Mouse (Mus musculus): ENCODE data around the gene Mrtfb. TPM values are rescaled to one million over a fixed set of nuclear protein-coding genes. Genes with fewer than 3 reads are reported as not detected.

Gene Mrtfb
- polyA plus RNA-seq, 1 experiment = 11.9 TPM

DNA sequence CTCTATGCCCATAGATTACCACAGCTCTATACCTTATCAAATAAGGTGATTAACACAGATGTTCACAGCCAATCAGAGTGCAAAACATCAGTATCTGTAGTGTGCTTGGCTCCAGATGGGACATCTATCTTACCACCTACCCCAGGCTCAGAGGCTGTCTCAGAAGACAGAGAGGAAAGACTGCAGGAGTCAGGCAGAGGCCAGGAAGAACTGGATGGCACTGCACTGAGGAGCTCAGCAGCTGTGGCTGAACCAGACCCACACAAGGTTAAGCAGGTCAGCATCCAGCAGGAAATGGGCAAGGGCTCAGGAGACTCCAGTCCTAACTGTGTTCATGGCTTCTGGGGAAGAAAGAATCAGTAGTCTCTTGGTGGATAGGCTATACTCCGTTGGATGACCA lies 55.1 kb downstream of the Mrtfb start:
- H3K27ac ChIP-seq (ENCODE audit: control insufficient read depth, insufficient read depth, low read depth, low read length) = no peak overlapping the region
- H3K27me3 ChIP-seq (ENCODE audit: control insufficient read depth, insufficient read depth, low read length) = no peaks in the 10 kb centered on the region
- H3K4me1 ChIP-seq (ENCODE audit: control insufficient read depth, insufficient read depth, low read length) = no peaks in the 10 kb centered on the region
- H3K36me3 ChIP-seq (ENCODE audit: control insufficient read depth, insufficient read depth, low read length) = no peaks in the 10 kb centered on the region
- TF ChIP-seq CTCF (IDR thresholded peaks at IDR 0.05; ENCODE audit: control insufficient read depth, insufficient read depth, insufficient replicate concordance, low read depth, low read length) = no peak
- TF ChIP-seq POLR2A (IDR thresholded peaks at IDR 0.05; ENCODE audit: control insufficient read depth, low read depth, low read length) = no peak
- H3K4me3 ChIP-seq (ENCODE audit: control insufficient read depth, low read depth, low read length) = no peak overlapping the region

DNA sequence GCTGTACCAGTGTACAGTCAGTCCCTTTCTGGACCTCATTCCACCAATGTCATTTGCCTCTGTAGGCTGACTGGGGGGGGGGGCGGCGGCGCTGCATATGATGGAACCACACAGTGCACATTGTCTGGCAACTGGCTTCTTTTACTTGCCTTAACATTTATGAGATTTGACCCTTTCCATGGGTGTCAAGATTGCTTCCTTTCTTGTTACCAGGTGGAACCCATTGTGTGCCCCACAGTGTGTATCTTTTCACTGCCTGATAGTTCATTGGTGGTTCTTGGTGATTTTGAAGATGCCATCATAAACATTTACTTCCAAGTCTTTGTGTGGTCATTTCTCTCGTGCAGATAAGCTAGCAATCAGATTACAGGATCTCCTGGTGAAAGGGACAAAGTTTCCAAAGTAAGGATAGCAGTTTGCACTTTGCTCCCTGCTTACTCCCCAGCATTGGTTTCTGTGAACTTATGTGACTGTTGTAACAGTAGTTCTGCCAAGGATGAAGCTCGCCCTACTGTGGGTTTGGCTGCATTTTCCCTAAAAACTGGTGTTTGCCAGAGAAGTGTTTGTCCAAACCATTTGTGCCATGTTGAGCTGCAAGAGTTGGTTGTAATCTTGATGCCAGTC lies 56.9 kb downstream of the Mrtfb start:
- Histone ChIP-seq H3K4me3 (ENCODE audit: control insufficient read depth, low read depth, low read length) (no peak overlapping the region), H3K36me3 (ENCODE audit: control insufficient read depth, insufficient read depth, low read length) (no peaks in the 10 kb centered on the region), H3K4me1 (ENCODE audit: control insufficient read depth, insufficient read depth, low read length) (no peaks in the 10 kb centered on the region), H3K27me3 (ENCODE audit: control insufficient read depth, insufficient read depth, low read length) (no peaks in the 10 kb centered on the region), H3K27ac (ENCODE audit: control insufficient read depth, insufficient read depth, low read depth, low read length) (no peak overlapping the region)
- TF ChIP-seq CTCF (IDR thresholded peaks at IDR 0.05; ENCODE audit: control insufficient read depth, insufficient read depth, insufficient replicate concordance, low read depth, low read length) (no peak), POLR2A (IDR thresholded peaks at IDR 0.05; ENCODE audit: control insufficient read depth, low read depth, low read length) (no peak)

DNA sequence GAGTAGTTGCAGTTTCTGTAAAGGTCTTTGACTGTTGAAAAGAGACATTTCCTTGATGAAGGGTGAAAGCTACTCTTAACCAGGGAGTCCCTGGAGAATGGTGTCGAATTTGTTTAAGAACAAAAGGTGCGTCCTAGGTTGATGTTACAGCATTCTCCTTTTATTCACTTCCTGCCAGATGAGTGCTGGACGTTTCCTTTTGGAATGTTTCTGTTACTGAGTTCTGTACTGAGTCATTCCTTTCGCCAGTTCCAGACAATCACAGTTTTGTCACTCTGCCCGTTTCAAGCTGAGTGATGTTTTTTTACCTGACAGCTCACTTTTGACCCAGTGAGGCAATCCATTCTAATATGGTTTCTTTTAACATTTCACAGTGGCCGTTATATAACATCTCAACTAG lies 67.5 kb downstream of the Mrtfb start:
- Histone ChIP-seq H3K4me1 (ENCODE audit: control insufficient read depth, insufficient read depth, low read length) (no peaks in the 10 kb centered on the region), H3K4me3 (ENCODE audit: control insufficient read depth, low read depth, low read length) (no peak overlapping the region), H3K27ac (ENCODE audit: control insufficient read depth, insufficient read depth, low read depth, low read length) (no peak overlapping the region), H3K27me3 (ENCODE audit: control insufficient read depth, insufficient read depth, low read length) (no peaks in the 10 kb centered on the region), H3K36me3 (ENCODE audit: control insufficient read depth, insufficient read depth, low read length) (no peaks in the 10 kb centered on the region)
- TF ChIP-seq POLR2A (IDR thresholded peaks at IDR 0.05; ENCODE audit: control insufficient read depth, low read depth, low read length) (no peak), CTCF (IDR thresholded peaks at IDR 0.05; ENCODE audit: control insufficient read depth, insufficient read depth, insufficient replicate concordance, low read depth, low read length) (no peak)

DNA sequence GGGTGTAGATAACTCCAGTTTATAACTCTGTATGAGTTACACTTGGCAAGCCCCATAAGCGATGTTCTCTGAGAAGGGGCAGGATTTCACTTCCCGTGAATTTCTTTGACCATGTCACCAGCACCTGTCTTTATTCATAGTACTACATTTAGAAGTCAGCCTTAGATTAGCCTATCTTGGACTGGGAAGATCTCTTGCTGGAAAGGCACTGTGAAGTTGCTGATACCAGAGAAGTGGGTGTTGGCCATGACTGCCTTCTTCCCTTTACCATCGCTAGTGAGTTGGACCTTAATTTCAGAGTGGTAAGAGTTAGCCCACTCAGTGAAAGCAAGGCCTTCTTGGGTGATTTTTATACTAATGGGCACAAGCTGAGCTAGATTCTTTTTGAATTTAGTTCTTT lies 70.3 kb downstream of the Mrtfb start:
- no peaks in the 10 kb centered on the region for H3K27me3 ChIP-seq (ENCODE audit: control insufficient read depth, insufficient read depth, low read length)
- H3K36me3 ChIP-seq (ENCODE audit: control insufficient read depth, insufficient read depth, low read length) = no peaks in the 10 kb centered on the region
- TF ChIP-seq CTCF (IDR thresholded peaks at IDR 0.05; ENCODE audit: control insufficient read depth, insufficient read depth, insufficient replicate concordance, low read depth, low read length) (no peak), POLR2A (IDR thresholded peaks at IDR 0.05; ENCODE audit: control insufficient read depth, low read depth, low read length) (no peak)
- no peak overlapping the region for H3K27ac ChIP-seq (ENCODE audit: control insufficient read depth, insufficient read depth, low read depth, low read length)
- no peak overlapping the region for H3K4me3 ChIP-seq (ENCODE audit: control insufficient read depth, low read depth, low read length)
- H3K4me1 ChIP-seq (ENCODE audit: control insufficient read depth, insufficient read depth, low read length) = no peaks in the 10 kb centered on the region

DNA sequence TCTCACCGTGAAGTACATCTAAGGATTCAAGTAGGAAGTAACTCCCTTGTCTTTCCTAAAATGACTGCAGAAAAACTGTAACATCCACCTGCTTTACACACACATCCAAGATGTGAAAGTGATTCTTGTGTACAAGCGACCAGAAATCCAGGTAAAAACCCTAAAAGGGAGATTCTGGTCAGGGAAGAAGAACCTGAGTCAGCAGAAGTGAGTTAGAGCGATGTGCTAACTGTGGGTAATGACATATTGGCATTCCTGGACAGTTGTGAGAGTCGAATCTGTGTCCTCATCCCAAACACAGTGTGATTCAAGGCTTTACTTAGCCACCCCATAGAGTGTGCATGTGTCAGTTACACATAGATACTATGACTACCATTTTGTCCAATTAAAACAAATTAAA lies 72.4 kb downstream of the Mrtfb start:
- no peaks in the 10 kb centered on the region for H3K4me1 ChIP-seq (ENCODE audit: control insufficient read depth, insufficient read depth, low read length)

DNA sequence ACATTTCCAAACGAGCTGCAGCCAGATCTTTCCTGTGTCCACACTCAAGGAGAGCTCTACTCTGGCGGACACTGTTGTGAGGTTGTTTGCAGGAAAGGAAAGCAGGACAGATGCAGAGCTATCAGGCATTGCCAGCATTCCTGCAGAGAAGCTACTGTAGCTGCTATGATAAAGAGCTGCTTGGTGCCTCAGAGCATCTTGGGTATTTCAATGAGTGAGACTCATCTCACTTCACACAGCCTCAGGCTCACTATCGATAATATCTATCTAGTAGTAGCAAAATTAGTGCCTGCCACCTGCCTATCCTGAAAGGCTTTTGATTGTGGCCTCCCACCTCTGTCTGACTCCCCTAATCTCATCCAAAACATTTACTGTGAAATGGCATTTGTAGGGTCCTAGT lies 73.4 kb downstream of the Mrtfb start:
- no peak overlapping the region for H3K27ac ChIP-seq (ENCODE audit: control insufficient read depth, insufficient read depth, low read depth, low read length)
- no peak overlapping the region for H3K4me3 ChIP-seq (ENCODE audit: control insufficient read depth, low read depth, low read length)
- H3K4me1 ChIP-seq (ENCODE audit: control insufficient read depth, insufficient read depth, low read length) = no peaks in the 10 kb centered on the region
- H3K36me3 ChIP-seq (ENCODE audit: control insufficient read depth, insufficient read depth, low read length) = no peaks in the 10 kb centered on the region; the same call in 1 of the 2 replicates
- no peak for TF ChIP-seq CTCF (IDR thresholded peaks at IDR 0.05; ENCODE audit: control insufficient read depth, insufficient read depth, insufficient replicate concordance, low read depth, low read length)
- H3K27me3 ChIP-seq (ENCODE audit: control insufficient read depth, insufficient read depth, low read length) = no peaks in the 10 kb centered on the region

More for the DNA sequence above, 72.4 kb downstream of the Mrtfb start:
- H3K36me3 ChIP-seq (ENCODE audit: control insufficient read depth, insufficient read depth, low read length) = no peaks in the 10 kb centered on the region; the same call in 1 of the 2 replicates
- H3K4me3 ChIP-seq (ENCODE audit: control insufficient read depth, low read depth, low read length) = no peak overlapping the region
- H3K27me3 ChIP-seq (ENCODE audit: control insufficient read depth, insufficient read depth, low read length) = no peaks in the 10 kb centered on the region
- TF ChIP-seq CTCF (IDR thresholded peaks at IDR 0.05; ENCODE audit: control insufficient read depth, insufficient read depth, insufficient replicate concordance, low read depth, low read length) (no peak), POLR2A (IDR thresholded peaks at IDR 0.05; ENCODE audit: control insufficient read depth, low read depth, low read length) (no peak)
- H3K27ac ChIP-seq (ENCODE audit: control insufficient read depth, insufficient read depth, low read depth, low read length) = no peak overlapping the region

DNA sequence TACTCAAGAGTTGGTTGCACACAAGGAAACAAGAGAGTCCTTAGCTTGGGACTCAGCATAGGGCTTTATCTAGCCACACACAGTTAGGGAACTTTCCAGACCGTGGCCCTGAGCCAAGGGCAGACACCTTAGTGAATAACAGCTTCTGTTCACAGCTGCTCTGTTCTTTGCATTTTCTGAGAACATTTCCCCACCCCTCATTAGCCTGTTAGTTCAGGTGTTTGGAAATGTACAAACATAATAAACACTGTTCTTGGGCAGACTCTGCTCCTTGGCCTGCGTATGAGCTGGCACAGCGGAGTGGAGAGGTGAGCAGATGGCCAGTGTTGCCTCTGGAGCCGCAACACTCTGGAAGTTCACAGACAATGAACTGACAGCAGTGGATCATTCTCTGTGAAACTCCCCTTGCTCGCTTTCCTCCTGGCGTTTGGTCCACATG lies 74.0 kb downstream of the Mrtfb start:
- Histone ChIP-seq H3K36me3 (ENCODE audit: control insufficient read depth, insufficient read depth, low read length) (no peaks in the 10 kb centered on the region; the same call in 1 of the 2 replicates), H3K4me1 (ENCODE audit: control insufficient read depth, insufficient read depth, low read length) (no peaks in the 10 kb centered on the region), H3K27me3 (ENCODE audit: control insufficient read depth, insufficient read depth, low read length) (no peaks in the 10 kb centered on the region), H3K4me3 (ENCODE audit: control insufficient read depth, low read depth, low read length) (no peak overlapping the region), H3K27ac (ENCODE audit: control insufficient read depth, insufficient read depth, low read depth, low read length) (no peak overlapping the region)
- TF ChIP-seq POLR2A (IDR thresholded peaks at IDR 0.05; ENCODE audit: control insufficient read depth, low read depth, low read length) (no peak), CTCF (IDR thresholded peaks at IDR 0.05; ENCODE audit: control insufficient read depth, insufficient read depth, insufficient replicate concordance, low read depth, low read length) (no peak)
